Mouse (Mus musculus) kidney, adult 2 months (tissue): ENCODE measurements around the gene Cfap299.

Source experiments
- CTCF ChIP-seq: fragments of 200-500 bp; conservative IDR thresholded peaks from 2 replicates; pipeline ENCODE4 v1.5.1; 2011; ENCODE audit warnings: low read depth, mild to moderate bottlenecking, control low read depth, low read length, moderate library complexity, mixed read lengths; ENCODE audit not compliant: insufficient read depth, insufficient read length
- POLR2A ChIP-seq: fragments of 200-500 bp; IDR thresholded peaks from one replicate; pipeline ENCODE4 v1.6.1; 2011; ENCODE audit warnings: low read depth, low read length, control low read depth

DNA sequence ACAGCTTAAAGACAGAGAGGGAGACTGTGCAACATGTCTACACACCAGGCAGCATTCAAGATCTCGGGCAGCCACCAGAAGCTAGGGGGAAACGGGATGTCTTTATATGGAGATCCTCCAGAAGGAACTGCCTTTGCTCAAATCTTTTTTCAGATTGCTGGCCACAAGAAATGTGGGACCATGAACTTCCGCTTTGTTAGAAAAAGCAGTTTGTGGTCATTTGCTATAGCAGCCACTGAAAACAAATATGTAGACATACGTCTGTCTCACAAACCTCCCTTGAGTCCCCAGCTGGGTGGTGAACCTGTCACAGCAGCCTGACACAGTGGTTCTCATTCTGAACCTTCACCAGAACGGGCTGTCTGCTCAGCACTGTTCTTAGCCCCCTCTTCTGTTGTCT is 363.0 kb downstream of the Cfap299 start:
- TF ChIP-seq CTCF (no peak), POLR2A (no peak)
